Mouse (Mus musculus): Measurements from ENCODE around the gene Col9a3. TPM values are rescaled to one million over a fixed set of nuclear protein-coding genes. Genes with fewer than 3 reads are reported as not detected.

The Col9a3 gene
- polyA plus RNA-seq, 1 experiment from 2014 or later, result 449 TPM

Other genes starting within 250 kb of the Col9a3 start
- 0.40 and 0.90 TPM in 2 replicates for gene Slco4a1, start 141.5 kb upstream of the Col9a3 start, polyA plus RNA-seq (2015; fragmentation: Nextera tagmentation; extraction: Ambion mirVana)
- 0.29 and 0.36 TPM in 2 replicates for gene Ntsr1, start 97.8 kb upstream of the Col9a3 start, polyA plus RNA-seq (2015; fragmentation: Nextera tagmentation; extraction: Ambion mirVana)
- 35.0 and 39.2 TPM in 2 replicates for gene Mrgbp, start 16.5 kb upstream of the Col9a3 start, polyA plus RNA-seq (2015; fragmentation: Nextera tagmentation; extraction: Ambion mirVana)
- gene Ogfr, start 8.5 kb upstream of the Col9a3 start, polyA plus RNA-seq (2015; fragmentation: Nextera tagmentation; extraction: Ambion mirVana), result 85.0 and 88.1 TPM in 2 replicates
- gene Tcfl5, start 44.9 kb downstream of the Col9a3 start, polyA plus RNA-seq (2015; fragmentation: Nextera tagmentation; extraction: Ambion mirVana), result 0.55 and 0.59 TPM in 2 replicates
- gene Dido1, start 112.2 kb downstream of the Col9a3 start, polyA plus RNA-seq (2015; fragmentation: Nextera tagmentation; extraction: Ambion mirVana), result 30.4 and 31.5 TPM in 2 replicates
- gene Gid8, start 112.3 kb downstream of the Col9a3 start, polyA plus RNA-seq (2015; fragmentation: Nextera tagmentation; extraction: Ambion mirVana), result 63.0 and 63.8 TPM in 2 replicates
- 0.62 and 0.98 TPM in 2 replicates for gene Slc17a9, start 127.5 kb downstream of the Col9a3 start, polyA plus RNA-seq (2015; fragmentation: Nextera tagmentation; extraction: Ambion mirVana)
- 0.05 TPM in 1 of 2 replicates, not detected in the other for gene Bhlhe23, start 179.1 kb downstream of the Col9a3 start, polyA plus RNA-seq (2015; fragmentation: Nextera tagmentation; extraction: Ambion mirVana)